Mouse (Mus musculus) kidney, embryonic 15.5 days (tissue): ENCODE measurements around the gene Lmln. TPM values are rescaled to one million over a fixed set of nuclear protein-coding genes. Genes with fewer than 3 reads are reported as not detected.
"Not testable (repeated sequence)": the region's sequence is repeated elsewhere in the genome, so short reads cannot be mapped to it uniquely, and the experiment has no call there.

Experiments
- ATAC-seq: fragments of 200-750 bp; cut with Nextera tagmentation; replicated peaks from 2 replicates; pipeline ENCODE4 v1.8.0; 2017; ENCODE audit warnings: moderate TSS enrichment; ENCODE audit not compliant: low FRiP score
- H3K27ac ChIP-seq: fragments of 300-500 bp; sonication (generic); 2 replicates; pipeline ENCODE4 v1.5.1; 2015; ENCODE audit warnings: mild to moderate bottlenecking, inconsistent platforms
- H3K27me3 ChIP-seq: fragments of 300-500 bp; sonication (generic); 2 replicates; pipeline ENCODE4 v1.6.1; 2015; ENCODE audit warnings: inconsistent platforms
- H3K36me3 ChIP-seq: fragments of 300-500 bp; sonication (generic); 2 replicates; pipeline ENCODE4 v1.6.1; 2015; ENCODE audit warnings: inconsistent platforms
- H3K4me1 ChIP-seq: fragments of 300-500 bp; sonication (generic); 2 replicates; pipeline ENCODE4 v1.6.1; 2015; ENCODE audit warnings: inconsistent platforms
- H3K4me2 ChIP-seq: fragments of 300-500 bp; sonication (generic); 2 replicates; pipeline ENCODE4 v1.6.1; 2015; ENCODE audit warnings: moderate library complexity, mild to moderate bottlenecking, inconsistent platforms
- H3K4me3 ChIP-seq: fragments of 300-500 bp; sonication (generic); replicated peaks from 2 replicates; pipeline ENCODE4 v1.5.1; 2015; ENCODE audit warnings: mild to moderate bottlenecking, inconsistent platforms
- H3K9ac ChIP-seq: fragments of 300-500 bp; sonication (generic); 2 replicates; pipeline ENCODE4 v1.6.1; 2015; ENCODE audit warnings: mild to moderate bottlenecking, inconsistent platforms
- H3K9me3 ChIP-seq: fragments of 300-500 bp; sonication (generic); replicated peaks from 2 replicates; pipeline ENCODE4 v1.6.1; 2016; ENCODE audit warnings: inconsistent platforms
- WGBS: fragments of 180-500 bp; shearing (Covaris S2); methylation state at CpG from one replicate; pipeline ENCODE4 v1.1.7; 2015; ENCODE audit warnings: mixed read lengths; 5-methylcytosine and 5-hydroxymethylcytosine counted together
- microRNA counts: library from miRNA; unstranded; fragments of <30 nt; microRNA quantifications from one replicate; lab custom pipeline; 2016
- microRNA-seq: library from miRNA; unstranded; fragments of <30 nt; microRNA quantifications from one replicate; pipeline ENCODE4, GENCODE M21; 2016
- polyA plus RNA-seq: library from polyadenylated mRNA; unstranded; fragments of >200 nt; fragmentation: Nextera tagmentation; extraction: Ambion mirVana; gene quantifications from 2 replicates; pipeline ENCODE4 v1.2.1, GENCODE M21; 2015

The Lmln gene
- polyA plus RNA-seq, 1 experiment from 2014 or later: 2.3 TPM

DNA sequence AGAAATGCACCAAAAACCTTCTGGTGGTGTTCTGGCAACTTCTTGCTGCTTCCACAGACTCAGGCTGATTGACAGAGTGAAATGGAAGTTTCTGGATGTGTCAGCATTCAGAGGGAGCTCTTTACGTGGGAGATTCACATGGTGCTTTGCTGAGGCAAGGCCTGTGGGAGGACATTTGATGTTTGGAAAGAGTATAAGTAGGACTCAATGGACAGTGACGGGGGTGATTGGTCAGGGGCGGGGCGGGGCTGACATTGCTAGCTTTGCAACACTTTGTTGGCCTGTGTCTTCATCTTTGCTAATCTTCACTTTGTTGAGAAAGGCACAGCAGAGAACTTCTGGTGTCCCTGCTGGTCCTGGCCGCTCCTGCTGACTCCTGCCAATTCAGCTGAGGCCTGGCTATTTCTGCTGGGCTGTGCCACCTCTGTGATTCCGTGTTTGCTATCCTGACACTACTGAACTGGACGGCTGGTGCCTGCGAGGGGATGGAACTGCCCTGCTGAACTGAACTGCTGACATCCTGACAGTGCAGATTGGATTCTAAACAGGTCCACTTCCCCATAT, 107.2 kb downstream of the Lmln start:
- 71% methylated on average over 8 of the region's 8 CpGs for WGBS
- Histone ChIP-seq H3K27me3 (no peaks in the 10 kb centered on the region), H3K9me3 (no peaks in the 10 kb centered on the region; the same call in 1 of the 2 replicates), H3K4me1 (no peaks in the 10 kb centered on the region), H3K36me3 (no peaks in the 10 kb centered on the region), H3K4me3 (no peak overlapping the region), H3K27ac (0 out of 2 replicates have a peak overlapping the region, but pooled peaks have one; percentile 22), H3K4me2 (no peak overlapping the region), H3K9ac (no peak overlapping the region)
- ATAC-seq: no peak

DNA sequence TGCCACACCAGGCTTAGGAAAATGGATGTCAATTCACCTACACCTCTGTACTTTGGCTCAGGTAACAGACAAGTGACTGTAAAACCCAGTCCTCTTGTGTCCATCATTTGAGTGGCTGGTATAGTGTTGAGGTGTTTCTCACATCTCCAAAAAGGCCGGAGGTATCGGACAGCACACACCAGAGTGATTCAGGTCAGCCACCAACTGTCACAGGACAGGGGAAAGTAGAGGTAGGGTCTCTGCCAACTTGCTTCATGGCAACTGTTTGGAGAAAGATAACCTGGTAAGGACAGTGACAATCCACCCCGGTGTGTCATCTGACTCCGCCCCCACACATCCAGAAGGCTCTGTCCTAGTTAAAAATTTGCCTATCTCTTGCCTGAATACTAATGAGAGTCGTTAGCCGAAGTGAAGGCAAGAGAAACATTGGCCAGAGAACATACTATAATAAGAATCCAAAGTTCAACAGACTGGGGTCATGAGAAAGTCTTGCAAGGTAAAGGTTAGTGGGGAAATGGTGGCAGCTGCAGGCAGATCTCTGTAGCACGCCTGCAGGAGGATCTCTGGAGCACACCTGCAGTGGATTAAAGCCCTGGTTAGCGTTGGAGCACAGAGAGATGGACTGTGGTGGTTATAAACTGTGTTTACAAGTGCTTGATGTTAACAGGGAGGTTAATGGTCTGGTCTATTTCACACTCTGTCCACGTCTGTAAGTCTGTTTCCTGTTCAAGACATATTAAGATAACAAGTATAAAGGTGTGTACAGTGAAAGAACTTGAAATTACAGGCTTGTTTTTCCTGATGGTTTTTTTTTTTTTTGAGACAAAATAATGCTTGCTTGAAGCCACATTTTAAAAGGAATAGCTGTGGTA, 108.6 kb downstream of the Lmln start:
- H3K4me3 ChIP-seq: no peak overlapping the region
- 64% methylated on average over 9 of the region's 9 CpGs for WGBS
- H3K4me1 ChIP-seq: no peaks in the 10 kb centered on the region
- no peak overlapping the region for H3K9ac ChIP-seq
- H3K36me3 ChIP-seq: no peaks in the 10 kb centered on the region
- peak overlapping the region; percentile 52; the same call in 1 of the 2 replicates for H3K27ac ChIP-seq
- no peaks in the 10 kb centered on the region; the same call in 1 of the 2 replicates for H3K9me3 ChIP-seq
- H3K27me3 ChIP-seq: no peaks in the 10 kb centered on the region
- ATAC-seq: peak; percentile 64; the same call in 1 of the 2 replicates
- H3K4me2 ChIP-seq: no peak overlapping the region

DNA sequence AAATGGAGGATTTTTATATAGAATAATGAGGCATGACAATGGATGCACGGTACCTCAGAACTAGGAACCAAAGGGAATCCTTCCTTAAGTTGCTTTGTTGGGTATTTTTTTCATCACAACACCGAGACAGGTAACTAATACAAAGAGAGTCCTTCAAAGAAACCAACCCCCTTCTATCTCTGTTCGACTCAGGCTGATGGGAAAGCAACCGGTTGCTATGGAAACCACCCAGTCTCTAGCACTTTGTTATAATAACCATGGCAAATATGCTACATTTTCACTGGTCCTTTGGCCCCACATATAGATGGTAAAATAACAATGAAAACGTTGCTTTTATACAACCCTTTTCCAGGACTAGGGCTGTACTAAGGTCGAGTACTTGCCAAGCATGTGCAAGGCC, 109.5 kb downstream of the Lmln start:
- no peak overlapping the region for H3K4me3 ChIP-seq
- H3K9me3 ChIP-seq: no peaks in the 10 kb centered on the region
- 0 out of 2 replicates have a peak overlapping the region, but pooled peaks have one; percentile 13 for H3K27ac ChIP-seq
- no peaks in the 10 kb centered on the region for H3K4me1 ChIP-seq
- H3K36me3 ChIP-seq: no peaks in the 10 kb centered on the region
- 85% methylated on average over 6 of the region's 6 CpGs for WGBS
- no peak overlapping the region for H3K9ac ChIP-seq
- H3K4me2 ChIP-seq: no peak overlapping the region
- H3K27me3 ChIP-seq: no peaks in the 10 kb centered on the region
- no peak for ATAC-seq

DNA sequence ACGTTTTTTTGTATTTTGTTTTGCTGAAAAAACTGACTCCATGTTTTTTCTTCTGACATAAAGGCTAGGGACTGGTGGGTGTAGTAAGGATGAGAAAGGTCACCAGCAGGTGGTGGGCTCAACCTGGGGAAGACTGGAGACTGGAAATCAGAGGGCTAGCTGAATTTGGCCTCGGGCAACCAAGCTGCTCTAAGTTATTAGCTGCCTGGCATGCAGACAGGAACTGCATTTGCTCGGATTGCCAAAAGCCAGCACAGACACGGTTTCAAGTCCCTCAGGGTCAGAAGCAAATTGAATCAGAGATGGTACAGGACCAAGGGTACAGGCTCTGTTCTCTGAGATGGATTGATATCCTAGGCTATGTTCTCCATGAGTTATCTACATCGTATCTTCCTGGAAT, 110.8 kb downstream of the Lmln start:
- Histone ChIP-seq H3K4me1 (no peaks in the 10 kb centered on the region), H3K9ac (no peak overlapping the region), H3K27ac (no peak overlapping the region), H3K27me3 (no peaks in the 10 kb centered on the region), H3K9me3 (no peaks in the 10 kb centered on the region), H3K36me3 (no peaks in the 10 kb centered on the region), H3K4me2 (no peak overlapping the region), H3K4me3 (no peak overlapping the region)
- 72% methylated on average over 5 of the region's 5 CpGs for WGBS
- no peak for ATAC-seq

DNA sequence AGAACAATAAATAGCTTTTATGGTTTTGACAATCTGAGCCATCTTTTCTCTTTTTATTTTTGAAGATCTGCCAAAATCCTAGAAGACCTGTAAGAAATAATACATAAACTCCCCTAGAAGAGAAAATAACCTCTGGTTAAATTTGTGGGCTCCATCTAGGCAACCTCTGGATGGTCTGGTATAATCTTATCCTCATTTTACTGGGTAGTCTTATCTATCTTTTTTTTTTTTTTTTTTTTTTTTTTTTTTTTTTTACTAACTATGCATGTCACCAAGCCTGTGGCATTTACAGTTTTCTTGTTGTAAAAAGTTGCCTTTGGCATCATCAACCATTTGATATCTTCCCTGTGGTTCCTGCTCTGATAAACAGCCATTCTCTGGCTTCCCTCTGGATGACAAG, 112.4 kb downstream of the Lmln start:
- no peaks in the 10 kb centered on the region for H3K9me3 ChIP-seq
- no peak overlapping the region for H3K4me3 ChIP-seq
- H3K27me3 ChIP-seq: no peaks in the 10 kb centered on the region
- H3K4me1 ChIP-seq: no peaks in the 10 kb centered on the region
- H3K4me2 ChIP-seq: no peak overlapping the region
- H3K27ac ChIP-seq: no peak overlapping the region
- no peak overlapping the region for H3K9ac ChIP-seq
- H3K36me3 ChIP-seq: no peaks in the 10 kb centered on the region
- ATAC-seq: no peak

DNA sequence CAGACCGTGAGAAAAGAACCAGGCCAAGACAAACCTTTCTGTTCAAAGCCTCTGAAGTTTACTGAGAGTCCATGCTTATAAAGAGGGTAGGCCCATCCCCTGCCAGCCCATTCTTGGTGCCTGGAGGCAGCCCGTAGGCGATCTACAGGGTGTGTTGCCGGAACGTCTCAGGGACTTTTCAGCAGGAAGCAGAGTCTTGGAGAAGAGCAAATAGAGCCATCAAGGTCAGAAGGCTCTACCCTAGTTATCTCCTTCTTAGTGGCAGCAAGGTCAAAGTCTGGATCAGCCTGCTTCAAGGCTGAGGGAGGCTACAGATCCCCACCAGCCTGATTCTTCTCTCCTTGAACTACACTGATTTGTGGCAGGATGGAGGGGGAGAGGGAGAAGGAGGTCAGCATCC, 114.5 kb downstream of the Lmln start:
- not testable (repeated sequence) for H3K4me1 ChIP-seq, H3K4me3 ChIP-seq, H3K9ac ChIP-seq, H3K9me3 ChIP-seq, H3K36me3 ChIP-seq, H3K27me3 ChIP-seq, H3K4me2 ChIP-seq, ATAC-seq, H3K27ac ChIP-seq
- 90% methylated on average over 5 of the region's 5 CpGs for WGBS

MicroRNA genes within 50 kb of the gene (microRNA counts, 519-probe panel; counts per million panel counts)
- microRNA mmu-miR-1947 (lab: Ali Mortazavi, UCI): 31.7 counts per million

Small RNA genes lying within 50 kb of the gene (microRNA-seq; reads per million reads assigned to microRNA genes)
- gene Gm22231 (not detected), gene Mir1947 (6.2 reads per million, percentile 25 among the genes with 10 or more reads in this experiment)

Other genes starting within 250 kb of the Lmln start
- gene Fyttd1, start 185.0 kb upstream of the Lmln start, polyA plus RNA-seq: 98.7 and 113 TPM in 2 replicates
- 17.8 and 21.9 TPM in 2 replicates for gene Rubcn, start 184.8 kb upstream of the Lmln start, polyA plus RNA-seq
- gene Lrch3, start 148.4 kb upstream of the Lmln start, polyA plus RNA-seq: 23.6 and 25.9 TPM in 2 replicates
- gene Iqcg, start 6.3 kb upstream of the Lmln start, polyA plus RNA-seq: 3.9 and 4.2 TPM in 2 replicates
- gene Rpl35a, start 6.1 kb upstream of the Lmln start, polyA plus RNA-seq: 999 and 1,117 TPM in 2 replicates
- 17.2 and 18.9 TPM in 2 replicates for gene Osbpl11, start 122.5 kb downstream of the Lmln start, polyA plus RNA-seq
- gene Snx4, start 188.9 kb downstream of the Lmln start, polyA plus RNA-seq: 82.0 and 82.8 TPM in 2 replicates